Mouse (Mus musculus) CH12.LX (cell line): ENCODE data around the gene Ern1. TPM values are rescaled to one million over a fixed set of nuclear protein-coding genes. Genes with fewer than 3 reads are reported as not detected.

Source experiments
- DNase-seq: peaks from one replicate; pipeline ENCODE4 v3.0.0-alpha.2; 2013; ENCODE audit errors: extremely low read depth
- H3K27ac ChIP-seq: 2 replicates; pipeline ENCODE4 v1.5.1; 2012; ENCODE audit warnings: low read depth, mild to moderate bottlenecking, control low read depth, moderate library complexity; ENCODE audit not compliant: insufficient read depth
- H3K27me3 ChIP-seq: replicated peaks from 2 replicates; pipeline ENCODE3; 2012; ENCODE audit warnings: inconsistent platforms
- H3K36me3 ChIP-seq, 2 experiments: replicated peaks in 1 of 2; 2 replicates each; pipeline versions ENCODE3 to v1.6.1; 2012; ENCODE audit warnings: inconsistent platforms in 1 of 2, low read length in 1 of 2, mild to moderate bottlenecking in 1 of 2, mixed read lengths in 1 of 2, moderate library complexity in 1 of 2; ENCODE audit not compliant: control insufficient read depth in 1 of 2, insufficient read depth in 1 of 2
- H3K4me1 ChIP-seq, 2 experiments: 2 replicates each; pipeline ENCODE4 v1.6.1; 2012; ENCODE audit warnings: inconsistent platforms in 1 of 2, moderate library complexity in 1 of 2; ENCODE audit not compliant: insufficient read depth in 2 of 2, control insufficient read depth in 1 of 2
- H3K4me2 ChIP-seq: 2 replicates; pipeline ENCODE4 v1.6.1; 2012; ENCODE audit warnings: low read depth, mild to moderate bottlenecking, control low read depth; ENCODE audit not compliant: poor library complexity, insufficient read depth, severe bottlenecking
- H3K4me3 ChIP-seq, 3 experiments: fragments of 150-350 bp in 1 of 3; sonication (generic) in 1 of 3; replicated peaks in 1 of 3; 2 replicates each; pipeline versions ENCODE3 to v1.5.1; 2011 to 2012; ENCODE audit warnings: low read depth in 2 of 3, low read length in 2 of 3, mild to moderate bottlenecking in 2 of 3, moderate library complexity in 2 of 3, control low read depth in 1 of 3, improper control_type of control experiment in 1 of 3, inconsistent platforms in 1 of 3, mixed read lengths in 1 of 3; ENCODE audit not compliant: poor library complexity in 1 of 3
- H3K79me2 ChIP-seq: replicated peaks from 2 replicates; pipeline ENCODE4 v1.6.1; 2012; ENCODE audit warnings: mild to moderate bottlenecking, moderate library complexity; ENCODE audit not compliant: control insufficient read depth, poor library complexity, insufficient read depth, severe bottlenecking; ENCODE audit errors: extremely low read depth
- H3K9ac ChIP-seq: 2 replicates; pipeline ENCODE4 v1.6.1; 2012; ENCODE audit warnings: low read depth, mild to moderate bottlenecking, control low read depth, moderate library complexity; ENCODE audit not compliant: insufficient read depth
- H3K9me3 ChIP-seq: replicated peaks from 2 replicates; pipeline ENCODE3; 2012; ENCODE audit warnings: low read length, inconsistent platforms, mixed read lengths
- BHLHE40 ChIP-seq: IDR thresholded peaks from 2 replicates; pipeline ENCODE4 v1.6.1; 2011; ENCODE audit warnings: mild to moderate bottlenecking, low read depth, low read length, improper control_type of control experiment
- CHD2 ChIP-seq: IDR thresholded peaks from 2 replicates; pipeline ENCODE4 v1.6.1; 2011; ENCODE audit warnings: low read length, improper control_type of control experiment
- CTCF ChIP-seq, 2 experiments: IDR thresholded peaks in 1 of 2; conservative IDR thresholded peaks in 1 of 2; 2 replicates each; pipeline ENCODE4 v1.5.1; 2011 to 2012; ENCODE audit warnings: low read depth in 2 of 2, low read length in 2 of 2, improper control_type of control experiment in 1 of 2, inconsistent platforms in 1 of 2, mild to moderate bottlenecking in 1 of 2, moderate library complexity in 1 of 2
- E2F4 ChIP-seq: IDR thresholded peaks from 2 replicates; pipeline ENCODE4 v1.6.1; 2011; ENCODE audit warnings: low read depth, low read length, improper control_type of control experiment; ENCODE audit not compliant: insufficient replicate concordance
- EP300 ChIP-seq: IDR thresholded peaks from 2 replicates; pipeline ENCODE4 v1.6.1; 2011; ENCODE audit warnings: low read length, improper control_type of control experiment
- GABPA ChIP-seq: IDR thresholded peaks from 2 replicates; pipeline ENCODE4 v1.6.1; 2012; ENCODE audit warnings: low read depth, low read length, improper control_type of control experiment, inconsistent platforms; ENCODE audit not compliant: insufficient replicate concordance
- JUND ChIP-seq: conservative IDR thresholded peaks from 2 replicates; pipeline ENCODE4 v1.6.1; 2011; ENCODE audit warnings: low read depth, low read length, improper control_type of control experiment
- MAZ ChIP-seq: IDR thresholded peaks from 2 replicates; pipeline ENCODE4 v1.6.1; 2012; ENCODE audit warnings: low read depth, mild to moderate bottlenecking, inconsistent platforms, low read length, improper control_type of control experiment, moderate library complexity
- PAX5 ChIP-seq: IDR thresholded peaks from 2 replicates; pipeline ENCODE4 v1.6.1; 2012; ENCODE audit warnings: low read length, inconsistent platforms, mixed read lengths
- SMC3 ChIP-seq: IDR thresholded peaks from 2 replicates; pipeline ENCODE4 v1.6.1; 2011; ENCODE audit warnings: low read depth, low read length, improper control_type of control experiment
- ZKSCAN1 ChIP-seq: IDR thresholded peaks from 2 replicates; pipeline ENCODE4 v1.6.1; 2012; ENCODE audit warnings: low read depth, inconsistent platforms, low read length, improper control_type of control experiment, borderline replicate concordance
- ZNF384 ChIP-seq: IDR thresholded peaks from 2 replicates; pipeline ENCODE4 v1.6.1; 2012; ENCODE audit warnings: low read depth, low read length, improper control_type of control experiment, inconsistent platforms
- dilution Hi-C: fragments of 300-500 bp; cut with MboI; formaldehyde crosslinking; loops from 2 replicates; pipeline ENCODE4 v1.14.3; 2020; ENCODE audit warnings: low sequenced_read_pairs; ENCODE audit not compliant: extremely low pct_unique_long_range_greater_than_20kb, extremely low pct_ligation_motif_present
- in situ Hi-C: fragments of 300-500 bp; cut with MboI; formaldehyde crosslinking; loops from 3 replicates; pipeline ENCODE4 v1.14.3; 2019; ENCODE audit warnings: low sequenced_read_pairs, low pct_ligation_motif_present, low pct_unique_long_range_greater_than_20kb, mixed read lengths
- polyA plus RNA-seq: library from polyadenylated mRNA; unstranded; fragments of >175 nt; gene quantifications from 2 replicates; pipeline ENCODE4 v1.2.1, GENCODE M21; 2012; ENCODE audit warnings: low read depth; ENCODE audit not compliant: insufficient read length
- total RNA-seq, 2 experiments: library from RNA; depleted of rRNA; stranded (reverse); fragments of 300-350 nt in 1 of 2; fragments of >200 nt in 1 of 2; gene quantifications; 2 replicates each; pipeline ENCODE4 v1.2.3; 2012 to 2014

Gene Ern1
- total and polyA plus RNA-seq, 3 experiments = 3.0 to 21.7 (median 7.7) TPM

- Histone ChIP-seq H3K4me3 (no peak overlapping the region), H3K4me2 (no peak overlapping the region), H3K9ac (no peak overlapping the region), H3K9me3 (no peaks in the 10 kb centered on the region), H3K27me3 (no peaks in the 10 kb centered on the region), H3K4me1 (no peaks in the 10 kb centered on the region), H3K36me3 (peaks cover 0 to 20% of the 10 kb centered on the region in 2 experiments), H3K27ac (no peak overlapping the region), H3K79me2 (no peaks in the 10 kb centered on the region)
- dilution Hi-C loops = no loop called here
- in situ Hi-C loops = no loop called here
- DNase-seq = no peak
- TF ChIP-seq PAX5 = no peak
- no peak for TF ChIP-seq ZKSCAN1
- TF ChIP-seq CHD2 = no peak
These were observed 40.3 kb upstream of the Ern1 start for GRCm38 (mm10) chr11:106527926-106528325.

DNA sequence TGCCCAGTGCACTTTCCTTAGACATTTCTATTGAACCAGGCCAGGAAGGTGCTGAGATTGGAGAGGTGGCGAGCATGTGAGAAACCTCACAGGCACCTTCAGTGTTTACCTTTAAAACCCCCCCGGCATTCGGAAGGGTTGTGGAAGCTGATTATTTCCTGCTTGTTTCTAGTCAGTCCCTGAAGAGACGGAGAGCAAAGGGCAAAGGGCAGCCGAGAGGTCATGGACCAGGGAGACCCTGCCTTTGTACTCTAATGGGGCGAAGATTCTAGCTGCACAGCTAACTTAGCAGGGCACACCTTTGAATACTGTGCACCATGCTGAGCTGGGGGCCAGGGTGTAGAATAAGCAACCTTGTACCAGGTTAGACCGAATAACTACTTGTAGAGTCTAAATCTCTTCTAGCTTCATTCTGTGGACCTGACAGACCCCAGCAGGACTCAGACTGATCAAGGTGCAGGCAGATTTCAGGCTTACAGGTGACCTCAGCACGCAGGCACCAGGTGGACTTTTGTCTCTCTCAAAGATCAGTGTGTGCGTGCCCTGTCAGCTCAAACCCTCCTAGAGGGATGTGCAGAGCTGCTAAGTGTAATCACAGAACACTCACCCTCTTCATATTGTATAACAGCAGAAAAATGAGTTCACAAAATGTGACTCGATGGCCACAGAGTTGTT is 39.6 kb upstream of the Ern1 start:
- dilution Hi-C loops = no loop called here
- no peak overlapping the region for H3K27ac ChIP-seq
- DNase-seq = no peak
- TF ChIP-seq EP300 (no peak), GABPA (no peak), E2F4 (no peak), ZNF384 (no peak), JUND (no peak), MAZ (no peak)
- TF ChIP-seq, all 38 proteins: peak for 0
- in situ Hi-C loops = no loop called here
- Histone ChIP-seq H3K79me2 (no peaks in the 10 kb centered on the region), H3K9ac (no peak overlapping the region), H3K4me2 (no peak overlapping the region), H3K36me3 (peaks cover 0 to 16% of the 10 kb centered on the region in 2 experiments), H3K9me3 (no peaks in the 10 kb centered on the region), H3K4me3 (no peak overlapping the region), H3K4me1 (no peaks in the 10 kb centered on the region), H3K27me3 (no peaks in the 10 kb centered on the region)

DNA sequence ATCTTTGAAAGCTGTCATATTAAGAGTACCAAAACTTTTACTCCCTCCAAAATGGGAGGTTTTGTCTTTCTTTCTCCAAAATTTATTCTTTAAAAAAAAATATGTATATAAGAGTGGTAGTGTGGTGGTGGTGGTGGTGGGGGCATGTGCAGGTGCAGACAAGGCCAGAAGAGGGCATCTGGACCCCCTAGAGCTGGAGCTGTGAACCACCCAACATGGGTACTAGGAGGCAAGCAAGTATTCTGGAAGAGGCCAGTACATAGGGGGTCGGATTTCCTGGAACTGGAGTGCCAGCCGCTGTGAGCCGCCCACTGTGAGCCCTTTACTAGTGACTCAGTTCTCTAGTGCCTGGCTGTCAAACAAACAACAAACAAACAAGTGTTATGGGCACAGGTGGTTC is 34.9 kb upstream of the Ern1 start:
- Histone ChIP-seq H3K4me1 (no peaks in the 10 kb centered on the region), H3K36me3 (peaks cover 0 to 9% of the 10 kb centered on the region in 2 experiments)
- DNase-seq = no peak
- TF ChIP-seq CTCF (conservative IDR thresholded peaks at IDR 0.05 in 1 of 2, IDR thresholded peaks at IDR 0.05 in 1 of 2; ENCODE audit: low read depth in 2 of 2, low read length in 2 of 2) = peak in 1 of 2 experiments; percentile 21; a peak in 2 of 4 replicates
- TF ChIP-seq SMC3 = peak; percentile 12; the same call in 1 of the 2 replicates
- TF ChIP-seq BHLHE40 = no peak
- TF ChIP-seq, all 38 proteins: peak for 2
- H3K27ac ChIP-seq = no peak overlapping the region
- H3K9ac ChIP-seq = no peak overlapping the region
- H3K27me3 ChIP-seq = no peaks in the 10 kb centered on the region
- dilution Hi-C loops (no loop called here), in situ Hi-C loops (no loop called here)
- no peaks in the 10 kb centered on the region for H3K79me2 ChIP-seq
- no peak overlapping the region for H3K4me3 ChIP-seq
- no peaks in the 10 kb centered on the region for H3K9me3 ChIP-seq
- no peak overlapping the region for H3K4me2 ChIP-seq
